ENCODE assay signal across 14 mouse cellular contexts in the genomic region with DNA sequence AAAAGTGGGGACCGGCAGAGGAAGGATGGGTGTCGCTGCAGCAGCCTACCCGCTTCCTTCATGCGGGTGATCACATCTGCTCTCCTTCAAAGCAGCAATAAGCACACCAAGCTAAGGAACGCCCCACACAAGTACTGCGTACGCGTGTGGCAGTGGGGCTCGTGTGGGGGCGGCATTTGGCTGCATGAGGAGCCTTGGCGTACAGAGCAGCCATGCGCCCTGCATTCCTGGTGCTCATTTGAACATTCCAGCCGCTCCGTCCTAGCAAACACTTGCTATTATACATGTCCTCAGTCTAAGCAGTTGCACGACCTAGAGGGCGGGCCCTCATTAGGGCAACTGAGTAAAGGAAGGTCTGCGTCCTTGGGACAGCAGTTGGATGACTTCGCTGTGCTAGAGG. TPM values are rescaled to one million over a fixed set of nuclear protein-coding genes. Genes with fewer than 3 reads are reported as not detected.
DNase-seq lines count a peak whose midpoint lies in the region; ATAC-seq and TF ChIP-seq lines count a peak whose summit lies in the region.
"Had no signal": no experiment of that assay in that cellular context is flagged by ENCODE, and none has a peak within 500 bp of the region (broad histone marks: within the 10 kb centered on the region; RNA-seq: fewer than 3 reads in every experiment).

No protein-coding gene starts in this region.

- 0 out of 2 replicates have a peak overlapping the region, but pooled peaks have one; percentile 20 for H3K4me2 ChIP-seq in heart, embryonic 11.5 days
- no peak overlapping the region for H3K4me2 ChIP-seq in kidney, embryonic 14.5 days (replicated peaks; ENCODE audit: low read depth, low read length)
- 0 out of 2 replicates have a peak overlapping the region, but pooled peaks have one; percentile 9 for H3K4me2 ChIP-seq in stomach, embryonic 16.5 days (ENCODE audit: low read depth, low read length)
- H3K4me2 ChIP-seq: midbrain, embryonic 13.5 days had no signal

- H3K9me3 ChIP-seq in heart, embryonic 11.5 days (replicated peaks; ENCODE audit: control insufficient read depth, low read length): no peaks in the 10 kb centered on the region
- H3K9me3 ChIP-seq in kidney, embryonic 14.5 days (ENCODE audit: control insufficient read depth, low read length): no peaks in the 10 kb centered on the region
- no peaks in the 10 kb centered on the region for H3K9me3 ChIP-seq in stomach, embryonic 16.5 days (replicated peaks; ENCODE audit: control insufficient read depth, low read length)
- H3K9me3 ChIP-seq: midbrain, embryonic 13.5 days had no signal

- TF ChIP-seq EP300 in heart, adult 2 months (IDR thresholded peaks at IDR 0.05; ENCODE audit: insufficient read depth, low read depth, low read length): no peak

- no peaks in the 10 kb centered on the region for H3K27me3 ChIP-seq in heart, embryonic 11.5 days (ENCODE audit: control insufficient read depth, insufficient read depth, low read length)
- H3K27me3 ChIP-seq in heart, adult 2 months (ENCODE audit: control insufficient read depth, insufficient read depth, low read length): no peaks in the 10 kb centered on the region
- no peaks in the 10 kb centered on the region for H3K27me3 ChIP-seq in kidney, embryonic 14.5 days (ENCODE audit: control insufficient read depth, insufficient read depth, low read length)
- H3K27me3 ChIP-seq in stomach, embryonic 16.5 days (ENCODE audit: control insufficient read depth, insufficient read depth, low read length): no peaks in the 10 kb centered on the region

- no peak for TF ChIP-seq CTCF in heart, adult 2 months (IDR thresholded peaks at IDR 0.05)

- ATAC-seq in heart, embryonic 11.5 days (replicated peaks; ENCODE audit: insufficient number of reproducible peaks, low FRiP score, low TSS enrichment): no peak; the same call in 1 of the 2 replicates
- peak; percentile 22; the same call in 1 of the 2 replicates for ATAC-seq in kidney, embryonic 14.5 days (ENCODE audit: low FRiP score, low TSS enrichment)
- no peak for ATAC-seq in stomach, embryonic 16.5 days (ENCODE audit: insufficient read depth, low FRiP score)
- ATAC-seq in erythroid progenitor cell, adult 5-6 weeks (replicated peaks; ENCODE audit: low FRiP score, poor library complexity, severe bottlenecking): no peak
- ATAC-seq: liver, postnatal 0 days; midbrain, embryonic 13.5 days had no signal

- H3K27ac ChIP-seq in heart, embryonic 11.5 days (ENCODE audit: low read depth, low read length): no peak overlapping the region
- no peak overlapping the region for H3K27ac ChIP-seq in heart, adult 2 months
- no peak overlapping the region for H3K27ac ChIP-seq in kidney, embryonic 14.5 days (ENCODE audit: low read depth, low read length)
- H3K27ac ChIP-seq in stomach, embryonic 16.5 days (ENCODE audit: low read length): peak overlapping the region; percentile 40; the same call in 1 of the 2 replicates
- H3K27ac ChIP-seq: left cerebral cortex, adult 2 months; midbrain, embryonic 13.5 days had no signal

- intact Hi-C loops in heart, adult 2 months (cut with DNase I): no loop called here

- peaks cover 16% of the 10 kb centered on the region for H3K4me1 ChIP-seq in heart, embryonic 11.5 days (ENCODE audit: control insufficient read depth, insufficient read depth, low read length)
- no peaks in the 10 kb centered on the region for H3K4me1 ChIP-seq in heart, adult 2 months (ENCODE audit: control insufficient read depth, insufficient read depth, low read length)
- peaks cover 25% of the 10 kb centered on the region; the same call in 1 of the 2 replicates for H3K4me1 ChIP-seq in kidney, embryonic 14.5 days (ENCODE audit: control insufficient read depth, insufficient read depth, low read length)
- H3K4me1 ChIP-seq in stomach, embryonic 16.5 days (ENCODE audit: control insufficient read depth, insufficient read depth, low read length): peaks cover 9% of the 10 kb centered on the region
- H3K4me1 ChIP-seq: midbrain, embryonic 13.5 days had no signal

- no peak overlapping the region for H3K4me3 ChIP-seq in heart, embryonic 11.5 days (ENCODE audit: low read depth, low read length)
- H3K4me3 ChIP-seq in heart, adult 2 months: no peak overlapping the region
- no peak overlapping the region for H3K4me3 ChIP-seq in kidney, embryonic 14.5 days (ENCODE audit: low read length)
- H3K4me3 ChIP-seq in stomach, embryonic 16.5 days (replicated peaks; ENCODE audit: low read length): no peak overlapping the region
- H3K4me3 ChIP-seq: left cerebral cortex, adult 2 months; midbrain, embryonic 13.5 days had no signal

- no peak overlapping the region for H3K9ac ChIP-seq in heart, embryonic 11.5 days (ENCODE audit: low read depth, low read length)
- no peak overlapping the region for H3K9ac ChIP-seq in heart, adult 2 months (ENCODE audit: low read depth, low read length)
- no peak overlapping the region for H3K9ac ChIP-seq in kidney, embryonic 14.5 days (ENCODE audit: low read depth, low read length)
- H3K9ac ChIP-seq in stomach, embryonic 16.5 days (ENCODE audit: low read length): no peak overlapping the region
- H3K9ac ChIP-seq: liver, postnatal 0 days; midbrain, embryonic 13.5 days had no signal

- no peak for DNase-seq in heart, adult 2 months
- DNase-seq in retina, postnatal 1 day: peak; percentile 35
- DNase-seq in retina, embryonic 14.5 days (ENCODE audit: low spot score): no peak
- no peak for DNase-seq in thymus, postnatal 0 days (ENCODE audit: low spot score)
- DNase-seq: adrenal gland, postnatal 25 days; cerebellum, adult 11-12 months; liver, postnatal 0 days; right cerebral cortex, postnatal 14 days had no signal

- 69% methylated on average over 18 of the region's 18 CpGs for WGBS in heart, embryonic 11.5 days (ENCODE audit: insufficient replicate concordance)
- 81% methylated on average over 18 of the region's 18 CpGs for WGBS in heart, adult 2 months
- WGBS in kidney, embryonic 14.5 days: 57% methylated on average over 18 of the region's 18 CpGs
- 59% methylated on average over 18 of the region's 18 CpGs for WGBS in stomach, embryonic 16.5 days

- TF ChIP-seq POLR2A in heart, adult 2 months (IDR thresholded peaks at IDR 0.05; ENCODE audit: insufficient read depth, low read depth, low read length): no peak

- H3K79me2 ChIP-seq in heart, adult 2 months (replicated peaks; ENCODE audit: control insufficient read depth, insufficient read depth, low read length): no peaks in the 10 kb centered on the region

- H3K36me3 ChIP-seq in heart, embryonic 11.5 days (ENCODE audit: control insufficient read depth, insufficient read depth, low read length): no peaks in the 10 kb centered on the region
- H3K36me3 ChIP-seq in heart, adult 2 months (ENCODE audit: control insufficient read depth, insufficient read depth, low read length): no peaks in the 10 kb centered on the region
- no peaks in the 10 kb centered on the region for H3K36me3 ChIP-seq in kidney, embryonic 14.5 days (ENCODE audit: control insufficient read depth, insufficient read depth, low read length)
- H3K36me3 ChIP-seq in stomach, embryonic 16.5 days (ENCODE audit: control insufficient read depth, insufficient read depth, low read length): no peaks in the 10 kb centered on the region
- H3K36me3 ChIP-seq: midbrain, embryonic 13.5 days had no signal

RNA-seq across cellular contexts. Expression of a gene that starts 49.1 kb away (rescaled TPM):
- 56.6 and 56.8 TPM in 2 replicates for polyA plus RNA-seq in heart, embryonic 11.5 days (2014; fragmentation: Nextera tagmentation; extraction: Ambion mirVana)
- 10 to 100 TPM; 37.2 to 37.3 TPM for total RNA-seq in heart, adult 2 months (2021)
- polyA plus RNA-seq in heart, adult 2 months (2012; rRNA removed): 43.9 and 67.9 TPM in 2 replicates
- 14.5 and 23.0 TPM in 2 replicates for polyA plus RNA-seq in kidney, embryonic 14.5 days (2014; fragmentation: Nextera tagmentation; extraction: Ambion mirVana)
- 37.7 and 39.1 TPM in 2 replicates for polyA plus RNA-seq in stomach, embryonic 16.5 days (2015; fragmentation: Nextera tagmentation; extraction: Ambion mirVana)
- total RNA-seq in erythroid progenitor cell, adult 5-6 weeks (2015; ENCODE audit: low replicate concordance): not detected in 2 replicates
- not detected in 2 replicates for total RNA-seq in erythroid progenitor cell, adult 5-6 weeks (2017; ENCODE audit: low replicate concordance)
- polyA plus RNA-seq in thymus, postnatal 0 days (2015; fragmentation: Nextera tagmentation; extraction: Ambion mirVana): 3.7 TPM in 2 replicates
